Mouse (Mus musculus) MEL (cell line): ENCODE data around the gene Ikbke. TPM values are rescaled to one million over a fixed set of nuclear protein-coding genes. Genes with fewer than 3 reads are reported as not detected.

Experiments
- DNase-seq: peaks from one replicate; pipeline ENCODE4 v3.0.0; 2011; ENCODE audit warnings: low read depth, low spot score
- H3K27ac ChIP-seq: 2 replicates; pipeline ENCODE4 v1.5.1; 2012; ENCODE audit warnings: low read depth, mild to moderate bottlenecking, control low read depth, low read length, moderate library complexity; ENCODE audit not compliant: control insufficient read depth
- H3K27me3 ChIP-seq, 2 experiments: fragments of 150-350 bp in 1 of 2; sonication (generic) in 1 of 2; 2 replicates each; pipeline ENCODE4 v1.6.1; 2012; ENCODE audit warnings: low read length in 2 of 2, mild to moderate bottlenecking in 2 of 2, improper control_type of control experiment in 1 of 2, moderate library complexity in 1 of 2; ENCODE audit not compliant: insufficient read depth in 2 of 2, control insufficient read depth in 1 of 2
- H3K36me3 ChIP-seq, 2 experiments: 2 replicates each; pipeline ENCODE4 v1.6.1; 2012 to 2014; ENCODE audit warnings: low read length in 2 of 2, improper control_type of control experiment in 1 of 2, inconsistent platforms in 1 of 2, mild to moderate bottlenecking in 1 of 2; ENCODE audit not compliant: insufficient read depth in 2 of 2, control insufficient read depth in 1 of 2
- H3K4me1 ChIP-seq, 2 experiments: fragments of 150-350 bp in 1 of 2; sonication (generic) in 1 of 2; 2 replicates each; pipeline ENCODE4 v1.6.1; 2012; ENCODE audit warnings: low read length in 2 of 2, improper control_type of control experiment in 1 of 2, mild to moderate bottlenecking in 1 of 2; ENCODE audit not compliant: insufficient read depth in 2 of 2, control insufficient read depth in 1 of 2
- H3K4me3 ChIP-seq, 2 experiments: fragments of 150-350 bp in 1 of 2; sonication (generic) in 1 of 2; 2 replicates each; pipeline ENCODE4 v1.5.1; 2012; ENCODE audit warnings: low read depth in 2 of 2, low read length in 2 of 2, mild to moderate bottlenecking in 2 of 2, moderate library complexity in 2 of 2, control low read depth in 1 of 2, improper control_type of control experiment in 1 of 2; ENCODE audit not compliant: control insufficient read depth in 1 of 2, insufficient read depth in 1 of 2
- H3K79me2 ChIP-seq: 2 replicates; pipeline ENCODE4 v1.6.1; 2012; ENCODE audit warnings: mild to moderate bottlenecking, low read length, moderate library complexity; ENCODE audit not compliant: control insufficient read depth, poor library complexity, insufficient read depth
- H3K9ac ChIP-seq: 2 replicates; pipeline ENCODE4 v1.6.1; 2012; ENCODE audit warnings: low read depth, mild to moderate bottlenecking, control low read depth, low read length, moderate library complexity; ENCODE audit not compliant: control insufficient read depth, poor library complexity, severe bottlenecking
- H3K9me3 ChIP-seq: fragments of 150-350 bp; sonication (generic); replicated peaks from 2 replicates; pipeline ENCODE4 v1.6.1; 2012; ENCODE audit warnings: mild to moderate bottlenecking, low read length, improper control_type of control experiment, moderate library complexity; ENCODE audit not compliant: insufficient read depth
- BHLHE40 ChIP-seq: IDR thresholded peaks from 2 replicates; pipeline ENCODE4 v1.6.1; 2012; ENCODE audit warnings: low read depth, mild to moderate bottlenecking, inconsistent platforms, low read length, improper control_type of control experiment, borderline replicate concordance
- CHD1 ChIP-seq: IDR thresholded peaks from 2 replicates; pipeline ENCODE4 v1.6.1; 2012; ENCODE audit warnings: low read depth, mild to moderate bottlenecking, inconsistent platforms, low read length, improper control_type of control experiment
- EP300 ChIP-seq, 2 experiments: IDR thresholded peaks; 2 replicates each; pipeline ENCODE4 v1.6.1; 2011; ENCODE audit warnings: improper control_type of control experiment in 2 of 2, low read length in 2 of 2, low read depth in 1 of 2, mild to moderate bottlenecking in 1 of 2
- ETS1 ChIP-seq: IDR thresholded peaks from 2 replicates; pipeline ENCODE4 v1.6.1; 2012; ENCODE audit warnings: low read depth, mild to moderate bottlenecking, inconsistent platforms, low read length, improper control_type of control experiment, moderate library complexity
- GATA1 ChIP-seq: IDR thresholded peaks from 2 replicates; pipeline ENCODE4 v1.6.1; 2011; ENCODE audit warnings: low read depth, low read length, improper control_type of control experiment
- HCFC1 ChIP-seq: IDR thresholded peaks from 2 replicates; pipeline ENCODE4 v1.6.1; 2012; ENCODE audit warnings: low read depth, mild to moderate bottlenecking, inconsistent platforms, low read length, improper control_type of control experiment, moderate library complexity
- JUND ChIP-seq: IDR thresholded peaks from 2 replicates; pipeline ENCODE4 v1.6.1; 2011; ENCODE audit warnings: low read depth, mild to moderate bottlenecking, improper control_type of control experiment, low read length
- MAFK ChIP-seq: IDR thresholded peaks from 2 replicates; pipeline ENCODE4 v1.6.1; 2011; ENCODE audit warnings: low read depth, mild to moderate bottlenecking, low read length, improper control_type of control experiment, borderline replicate concordance
- MXI1 ChIP-seq: IDR thresholded peaks from 2 replicates; pipeline ENCODE4 v1.6.1; 2011; ENCODE audit warnings: mild to moderate bottlenecking, low read depth, low read length, improper control_type of control experiment
- NRF1 ChIP-seq: IDR thresholded peaks from 2 replicates; pipeline ENCODE4 v1.6.1; 2014; ENCODE audit warnings: low read depth, mild to moderate bottlenecking, inconsistent platforms, low read length, improper control_type of control experiment, moderate library complexity; ENCODE audit not compliant: poor library complexity, insufficient read depth, severe bottlenecking
- RCOR1 ChIP-seq: IDR thresholded peaks from 2 replicates; pipeline ENCODE4 v1.6.1; 2012; ENCODE audit warnings: low read depth, mild to moderate bottlenecking, inconsistent platforms, low read length, improper control_type of control experiment
- SIN3A ChIP-seq: IDR thresholded peaks from 2 replicates; pipeline ENCODE4 v1.6.1; 2012; ENCODE audit warnings: low read length, improper control_type of control experiment, inconsistent platforms
- TAL1 ChIP-seq: IDR thresholded peaks from 2 replicates; pipeline ENCODE4 v1.6.1; 2012; ENCODE audit warnings: mild to moderate bottlenecking, inconsistent platforms, low read length, moderate library complexity, mixed read lengths
- TBP ChIP-seq: IDR thresholded peaks from 2 replicates; pipeline ENCODE4 v1.8.0; 2011; ENCODE audit warnings: low read depth, low read length, improper control_type of control experiment
- TCF12 ChIP-seq: IDR thresholded peaks from 2 replicates; pipeline ENCODE4 v1.6.1; 2014; ENCODE audit warnings: low read depth, mild to moderate bottlenecking, inconsistent platforms, low read length, improper control_type of control experiment, moderate library complexity
- UBTF ChIP-seq: IDR thresholded peaks from 2 replicates; pipeline ENCODE4 v1.6.1; 2012; ENCODE audit warnings: low read depth, mild to moderate bottlenecking, inconsistent platforms, low read length, improper control_type of control experiment, moderate library complexity, borderline replicate concordance; ENCODE audit not compliant: insufficient read depth
- ZC3H11A ChIP-seq: IDR thresholded peaks from 2 replicates; pipeline ENCODE4 v1.6.1; 2012; ENCODE audit warnings: low read depth, mild to moderate bottlenecking, inconsistent platforms, low read length, improper control_type of control experiment
- ZMIZ1 ChIP-seq: IDR thresholded peaks from 2 replicates; pipeline ENCODE4 v1.6.1; 2012; ENCODE audit warnings: low read depth, mild to moderate bottlenecking, inconsistent platforms, low read length, improper control_type of control experiment, moderate library complexity
- polyA plus RNA-seq, 2 experiments: library from polyadenylated mRNA; stranded (reverse) in 1 of 2; unstranded in 1 of 2; fragments of >175 nt in 1 of 2; fragments of >200 nt in 1 of 2; gene quantifications; 2 replicates each; pipeline versions ENCODE4 v1.2.1 to v1.2.4; 2012; ENCODE audit warnings: low replicate concordance in 2 of 2, low read depth in 1 of 2; ENCODE audit not compliant: insufficient read length in 2 of 2, insufficient read depth in 1 of 2, missing spikeins in 1 of 2
- total RNA-seq: library from RNA; depleted of rRNA; stranded (reverse); fragments of 300-350 nt; gene quantifications from 2 replicates; pipeline ENCODE4 v1.2.3, GENCODE M21; 2012

Ikbke gene
- total and polyA plus RNA-seq, 3 experiments, result 4.0 to 7.2 TPM; not detected in 1

GRCm38 (mm10) chr1:131324816-131325463 lies 45.5 kb upstream of the Ikbke start (continued):
- TF ChIP-seq MXI1 (no peak), BHLHE40 (no peak)

GRCm38 (mm10) chr1:131319598-131320330 lies 40.4 kb upstream of the Ikbke start:
- TF ChIP-seq GATA1, result no peak
- no peak for TF ChIP-seq NRF1
- no peak for TF ChIP-seq TBP
- TF ChIP-seq JUND, result no peak
- TF ChIP-seq BHLHE40, result no peak
- TF ChIP-seq EP300 (IDR thresholded peaks at IDR 0.05; ENCODE audit: low read depth in 1 of 2, low read length in 2 of 2), result no peak
- TF ChIP-seq HCFC1, result no peak
- H3K4me1 ChIP-seq, result peaks cover 16 to 22% of the 10 kb centered on the region in 2 experiments
- no peak overlapping the region for H3K4me3 ChIP-seq
- H3K36me3 ChIP-seq, result peaks cover 0 to 37% of the 10 kb centered on the region in 2 experiments; a peak in 2 of 4 replicates
- no peak overlapping the region for H3K27ac ChIP-seq
- no peak overlapping the region for H3K9ac ChIP-seq
- no peaks in the 10 kb centered on the region for H3K27me3 ChIP-seq
- H3K9me3 ChIP-seq, result no peaks in the 10 kb centered on the region
- no peaks in the 10 kb centered on the region for H3K79me2 ChIP-seq
- no peak for DNase-seq

GRCm38 (mm10) chr1:131318397-131318796 lies 39.0 kb upstream of the Ikbke start:
- H3K9ac ChIP-seq, result no peak overlapping the region
- peaks cover 0 to 37% of the 10 kb centered on the region in 2 experiments; a peak in 2 of 4 replicates for H3K36me3 ChIP-seq
- H3K27ac ChIP-seq, result peak overlapping the region; percentile 34
- TF ChIP-seq MXI1 (no peak), TBP (0 out of 2 replicates have a peak, but pooled peaks have one; percentile 34), ZC3H11A (no peak), ETS1 (peak; percentile 45), SIN3A (peak; percentile 30; the same call in 1 of the 2 replicates), CHD1 (no peak), ZMIZ1 (no peak), EP300 (IDR thresholded peaks at IDR 0.05; ENCODE audit: low read depth in 1 of 2, low read length in 2 of 2) (peak; percentile 74 to 84), TAL1 (peak; percentile 55), TCF12 (peak; percentile 65), UBTF (no peak), GATA1 (peak; percentile 69; the same call in 1 of the 2 replicates), RCOR1 (peak; percentile 97), MAFK (peak; percentile 77; the same call in 1 of the 2 replicates)
- TF ChIP-seq, all 39 proteins: peak for 9
- Histone ChIP-seq H3K79me2 (no peaks in the 10 kb centered on the region), H3K9me3 (no peaks in the 10 kb centered on the region), H3K4me3 (no peak overlapping the region), H3K27me3 (no peaks in the 10 kb centered on the region), H3K4me1 (peaks cover 16 to 22% of the 10 kb centered on the region in 2 experiments)
- peak; percentile 76 for DNase-seq
